In the genomic region with DNA sequence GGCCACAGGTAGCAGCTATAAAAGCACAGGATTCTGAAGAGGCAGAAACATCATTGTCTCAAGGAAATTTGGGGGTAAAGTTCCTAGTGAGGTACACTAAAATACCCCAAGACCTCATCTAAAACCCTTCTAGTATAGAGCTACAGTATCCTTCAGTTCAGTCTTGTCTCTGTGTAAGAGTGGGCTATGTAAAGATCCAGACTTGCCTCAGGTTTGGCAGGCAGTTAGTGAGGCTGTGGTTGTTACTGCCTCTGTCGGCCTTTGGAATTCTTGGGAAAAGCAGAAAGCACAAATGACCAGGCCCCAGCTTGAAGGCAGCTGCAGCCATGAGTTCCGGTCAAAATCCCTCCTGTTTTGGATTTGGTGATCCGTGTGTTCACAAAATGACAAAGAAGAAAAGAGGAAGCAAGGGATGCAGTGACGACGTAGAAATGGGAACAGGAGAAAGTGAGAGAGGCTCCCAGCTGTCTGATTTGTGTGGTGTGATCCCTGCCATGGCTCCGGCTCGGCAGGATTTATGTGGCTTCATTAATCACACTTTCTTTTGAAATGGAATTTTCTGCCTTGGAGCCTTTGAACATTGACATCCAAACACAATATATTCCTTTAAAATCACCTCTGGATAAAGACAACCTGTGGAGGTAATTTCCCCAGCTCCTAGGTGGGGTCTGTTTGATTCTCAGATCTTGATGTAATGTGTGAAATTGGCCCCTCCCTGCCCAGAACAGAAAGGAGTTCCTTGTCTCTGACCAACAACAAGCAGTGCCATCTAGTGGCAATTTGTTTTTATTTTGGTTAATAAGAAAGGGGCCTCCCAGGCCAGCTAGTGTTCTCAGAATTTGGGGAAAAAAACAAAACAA, we compare ENCODE assay signal across 7 mouse cellular contexts.
A peak's percentile ranks its signal among the peaks of the same experiment; 100 is the strongest.
DNase-seq lines count a peak whose midpoint lies in the region; ATAC-seq and TF ChIP-seq lines count a peak whose summit lies in the region.

No protein-coding gene starts in this region.

- 54% methylated on average over 7 of the region's 7 CpGs for WGBS in heart, postnatal 0 days
- 24% methylated on average over 7 of the region's 7 CpGs for WGBS in midbrain, embryonic 15.5 days
- 82% methylated on average over 7 of the region's 7 CpGs for WGBS in thymus, adult 2 months

- H3K27me3 ChIP-seq in heart, postnatal 0 days (ENCODE audit: control insufficient read depth, insufficient read depth, low read length), result no peaks in the 10 kb centered on the region
- H3K27me3 ChIP-seq in midbrain, embryonic 15.5 days (replicated peaks), result no peaks in the 10 kb centered on the region
- H3K27me3 ChIP-seq in thymus, adult 2 months (ENCODE audit: control insufficient read depth, insufficient read depth, low read length), result no peaks in the 10 kb centered on the region

- H3K9ac ChIP-seq in ES-E14 (ENCODE audit: insufficient read depth, low read depth, low read length, poor library complexity, severe bottlenecking), result no peak overlapping the region
- H3K9ac ChIP-seq in heart, postnatal 0 days (replicated peaks; ENCODE audit: low read depth, low read length), result no peak overlapping the region
- no peak overlapping the region for H3K9ac ChIP-seq in midbrain, embryonic 15.5 days

- DNase-seq in A20 (ENCODE audit: low read depth, low spot score), result peak; percentile 46
- DNase-seq in ES-E14 (ENCODE audit: low read depth, low spot score), result peak; percentile 37
- peak; percentile 84 for DNase-seq in embryo, embryonic 10 days (ENCODE audit: low spot score)
- peak; percentile 76 for DNase-seq in heart, postnatal 0 days (ENCODE audit: low spot score)
- peak; percentile 61 for DNase-seq in layer of hippocampus, adult 9-10 months (ENCODE audit: low spot score)
- no peak for DNase-seq in thymus, adult 2 months

- no peak for ATAC-seq in heart, postnatal 0 days (ENCODE audit: insufficient read depth, low read depth)
- peak; percentile 89 for ATAC-seq in midbrain, embryonic 15.5 days (replicated peaks)

- no peak overlapping the region for H3K4me3 ChIP-seq in ES-E14 (ENCODE audit: insufficient read depth in 1 of 2, low read depth in 1 of 2, low read length in 2 of 2, poor library complexity in 1 of 2, severe bottlenecking in 1 of 2)
- H3K4me3 ChIP-seq in heart, postnatal 0 days (ENCODE audit: low read depth, low read length), result no peak overlapping the region
- H3K4me3 ChIP-seq in midbrain, embryonic 15.5 days, result no peak overlapping the region
- no peak overlapping the region for H3K4me3 ChIP-seq in thymus, adult 2 months (ENCODE audit: control insufficient read depth, insufficient read depth, low read length)

- H3K4me1 ChIP-seq in ES-E14 (ENCODE audit: control insufficient read depth in 2 of 2, insufficient read depth in 2 of 2, low read length in 2 of 2, poor library complexity in 1 of 2), result no peaks in the 10 kb centered on the region
- no peaks in the 10 kb centered on the region for H3K4me1 ChIP-seq in heart, postnatal 0 days (ENCODE audit: control insufficient read depth, insufficient read depth)
- peaks cover 13% of the 10 kb centered on the region for H3K4me1 ChIP-seq in midbrain, embryonic 15.5 days
- no peaks in the 10 kb centered on the region for H3K4me1 ChIP-seq in thymus, adult 2 months (replicated peaks; ENCODE audit: control insufficient read depth, insufficient read depth, low read length)

- H3K4me2 ChIP-seq in heart, postnatal 0 days (ENCODE audit: low read depth, low read length), result no peak overlapping the region
- H3K4me2 ChIP-seq in midbrain, embryonic 15.5 days, result peak overlapping the region; percentile 24; the same call in 1 of the 2 replicates

- in situ Hi-C loops in ES-E14 (cut with MboI; ENCODE audit: low sequenced_read_pairs in 2 of 2, unreplicated experiment in 2 of 2), result no loop called here

- no peak overlapping the region for H3K27ac ChIP-seq in ES-E14 (ENCODE audit: insufficient read depth, low read depth, low read length, poor library complexity, severe bottlenecking)
- H3K27ac ChIP-seq in heart, postnatal 0 days (ENCODE audit: low read depth), result no peak overlapping the region
- peak overlapping the region; percentile 69 for H3K27ac ChIP-seq in midbrain, embryonic 15.5 days
- no peak overlapping the region for H3K27ac ChIP-seq in thymus, adult 2 months (ENCODE audit: control insufficient read depth, insufficient read depth, low read length)

- H3K9me3 ChIP-seq in ES-E14 (ENCODE audit: control insufficient read depth, insufficient read depth, low read depth, low read length), result no peaks in the 10 kb centered on the region
- no peaks in the 10 kb centered on the region for H3K9me3 ChIP-seq in heart, postnatal 0 days (replicated peaks; ENCODE audit: control insufficient read depth, low read length)
- no peaks in the 10 kb centered on the region for H3K9me3 ChIP-seq in midbrain, embryonic 15.5 days

- H3K36me3 ChIP-seq in ES-E14 (ENCODE audit: control insufficient read depth, insufficient read depth, low read length, poor library complexity, severe bottlenecking), result no peaks in the 10 kb centered on the region
- H3K36me3 ChIP-seq in heart, postnatal 0 days (replicated peaks; ENCODE audit: control insufficient read depth, insufficient read depth, low read length), result no peaks in the 10 kb centered on the region
- no peaks in the 10 kb centered on the region for H3K36me3 ChIP-seq in midbrain, embryonic 15.5 days (replicated peaks)
- H3K36me3 ChIP-seq in thymus, adult 2 months (ENCODE audit: control insufficient read depth, insufficient read depth, low read length), result no peaks in the 10 kb centered on the region

- peak; percentile 65 for TF ChIP-seq CTCF in heart, postnatal 0 days (IDR thresholded peaks at IDR 0.05; ENCODE audit: low read depth)
- no peak for TF ChIP-seq CTCF in thymus, adult 2 months (IDR thresholded peaks at IDR 0.05; ENCODE audit: borderline replicate concordance, control insufficient read depth, extremely low read depth, insufficient read depth, low read length, poor library complexity)

- TF ChIP-seq EP300 in heart, postnatal 0 days (IDR thresholded peaks at IDR 0.05; ENCODE audit: low read depth), result no peak

- TF ChIP-seq POLR2A in thymus, adult 2 months (IDR thresholded peaks at IDR 0.05; ENCODE audit: control insufficient read depth, extremely low read depth, insufficient read depth, low read length, poor library complexity), result no peak

TF ChIP-seq in ES-E14, 5 proteins besides CTCF, POLR2A, EP300 and RAD21:
- TF ChIP-seq ZC3H11A (IDR thresholded peaks at IDR 0.05; ENCODE audit: borderline replicate concordance, low read depth, low read length) (no peak), HCFC1 (IDR thresholded peaks at IDR 0.05; ENCODE audit: borderline replicate concordance, insufficient read depth, low read length) (no peak), MAFK (IDR thresholded peaks at IDR 0.05; ENCODE audit: insufficient read depth, low read depth, low read length) (no peak), CHD2 (IDR thresholded peaks at IDR 0.05; ENCODE audit: low read depth, low read length) (no peak)
